Mouse (Mus musculus) midbrain, embryonic 16.5 days (tissue): ENCODE measurements at regions not wholly inside any gene's neighbourhood (a gene's known extent, or its start where the extent isn't known, plus 50 kb on each side); places are given as distances from the start of the nearest gene placed in this dataset.
A peak's percentile ranks its signal among the peaks of the same experiment; 100 is the strongest.

Experiments
- ATAC-seq: fragments of 200-750 bp; cut with Nextera tagmentation; 2 replicates; pipeline ENCODE4 v1.8.0; 2017; ENCODE audit warnings: moderate TSS enrichment
- H3K27ac ChIP-seq: fragments of 300-500 bp; sonication (generic); 2 replicates; pipeline ENCODE4 v1.5.1; 2014; ENCODE audit warnings: mild to moderate bottlenecking, low read length, mixed read lengths
- H3K27me3 ChIP-seq: fragments of 300-500 bp; sonication (generic); 2 replicates; pipeline ENCODE4 v1.6.1; 2014; ENCODE audit warnings: low read depth, low read length, mixed read lengths; ENCODE audit not compliant: control insufficient read depth, insufficient read depth
- H3K36me3 ChIP-seq: fragments of 300-500 bp; sonication (generic); 2 replicates; pipeline ENCODE4 v1.6.1; 2014; ENCODE audit warnings: mild to moderate bottlenecking, low read length, moderate library complexity, mixed read lengths; ENCODE audit not compliant: control insufficient read depth, insufficient read depth
- H3K4me1 ChIP-seq: fragments of 300-500 bp; sonication (generic); 2 replicates; pipeline ENCODE4 v1.6.1; 2014; ENCODE audit warnings: mild to moderate bottlenecking, low read length, mixed read lengths; ENCODE audit not compliant: control insufficient read depth, insufficient read depth
- H3K4me2 ChIP-seq: fragments of 300-500 bp; sonication (generic); 2 replicates; pipeline ENCODE4 v1.6.1; 2014; ENCODE audit warnings: mild to moderate bottlenecking, low read length, mixed read lengths
- H3K4me3 ChIP-seq: fragments of 300-500 bp; sonication (generic); 2 replicates; pipeline ENCODE4 v1.5.1; 2014; ENCODE audit warnings: low read depth, mild to moderate bottlenecking, low read length, moderate library complexity, mixed read lengths
- H3K9ac ChIP-seq: fragments of 300-500 bp; sonication (generic); 2 replicates; pipeline ENCODE4 v1.6.1; 2014; ENCODE audit warnings: low read depth, low read length, mixed read lengths
- H3K9me3 ChIP-seq: fragments of 300-500 bp; sonication (generic); replicated peaks from 2 replicates; pipeline ENCODE4 v1.6.1; 2014; ENCODE audit warnings: mild to moderate bottlenecking, low read length, mixed read lengths; ENCODE audit not compliant: control insufficient read depth, poor library complexity, severe bottlenecking
- WGBS: fragments of 180-500 bp; shearing (Covaris S2); extraction: QIAGEN DNeasy Blood & Tissue Kit; methylation state at CpG from one replicate; pipeline ENCODE4 v1.1.7; 2014; 5-methylcytosine and 5-hydroxymethylcytosine counted together

GRCm38 (mm10) chr13:52217741-52218140 is 313.3 kb downstream of the Diras2 start:
- Histone ChIP-seq H3K27me3 (no peaks in the 10 kb centered on the region), H3K9ac (no peak overlapping the region), H3K27ac (no peak overlapping the region), H3K4me1 (no peaks in the 10 kb centered on the region), H3K9me3 (no peaks in the 10 kb centered on the region), H3K4me2 (no peak overlapping the region), H3K4me3 (no peak overlapping the region), H3K36me3 (no peaks in the 10 kb centered on the region)
- ATAC-seq: no peak
- WGBS: 61% methylated on average over 7 of the region's 7 CpGs

GRCm38 (mm10) chr13:52222315-52223097 is 308.6 kb downstream of the Diras2 start:
- H3K36me3 ChIP-seq: no peaks in the 10 kb centered on the region
- H3K27me3 ChIP-seq: no peaks in the 10 kb centered on the region; the same call in 1 of the 2 replicates
- WGBS: 33% methylated on average over 11 of the region's 11 CpGs
- no peak overlapping the region for H3K4me3 ChIP-seq
- no peaks in the 10 kb centered on the region for H3K9me3 ChIP-seq
- H3K27ac ChIP-seq: no peak overlapping the region
- ATAC-seq: no peak
- no peak overlapping the region for H3K9ac ChIP-seq
- peaks cover 2% of the 10 kb centered on the region; the same call in 1 of the 2 replicates for H3K4me1 ChIP-seq
- no peak overlapping the region for H3K4me2 ChIP-seq

GRCm38 (mm10) chr13:52223098-52223962 is 307.7 kb downstream of the Diras2 start:
- H3K9ac ChIP-seq: 0 out of 2 replicates have a peak overlapping the region, but pooled peaks have one; percentile 11
- no peak overlapping the region for H3K4me3 ChIP-seq
- H3K4me1 ChIP-seq: peaks cover 2% of the 10 kb centered on the region; the same call in 1 of the 2 replicates
- no peak overlapping the region for H3K4me2 ChIP-seq
- WGBS: 33% methylated on average over 6 of the region's 6 CpGs
- H3K36me3 ChIP-seq: no peaks in the 10 kb centered on the region
- no peak overlapping the region for H3K27ac ChIP-seq
- ATAC-seq: peak; percentile 75
- no peaks in the 10 kb centered on the region; the same call in 1 of the 2 replicates for H3K27me3 ChIP-seq
- no peaks in the 10 kb centered on the region for H3K9me3 ChIP-seq

GRCm38 (mm10) chr13:52233971-52234370 is 297.1 kb downstream of the Diras2 start:
- 76% methylated on average over 5 of the region's 5 CpGs for WGBS

GRCm38 (mm10) chr13:52236105-52236504 is 295.0 kb downstream of the Diras2 start:
- no peak overlapping the region for H3K27ac ChIP-seq
- no peak overlapping the region for H3K9ac ChIP-seq
- no peaks in the 10 kb centered on the region for H3K9me3 ChIP-seq
- no peak overlapping the region for H3K4me3 ChIP-seq
- H3K27me3 ChIP-seq: no peaks in the 10 kb centered on the region
- WGBS: 55% methylated on average over 10 of the region's 10 CpGs
- H3K36me3 ChIP-seq: no peaks in the 10 kb centered on the region
- H3K4me1 ChIP-seq: peaks cover 5% of the 10 kb centered on the region; the same call in 1 of the 2 replicates
- no peak for ATAC-seq
- 0 out of 2 replicates have a peak overlapping the region, but pooled peaks have one; percentile 12 for H3K4me2 ChIP-seq

More at GRCm38 (mm10) chr13:52233971-52234370, 297.1 kb downstream of the Diras2 start:
- Histone ChIP-seq H3K9me3 (no peaks in the 10 kb centered on the region), H3K9ac (no peak overlapping the region), H3K4me2 (no peak overlapping the region), H3K27me3 (no peaks in the 10 kb centered on the region), H3K4me1 (peaks cover 5% of the 10 kb centered on the region; the same call in 1 of the 2 replicates), H3K27ac (no peak overlapping the region), H3K4me3 (no peak overlapping the region), H3K36me3 (no peaks in the 10 kb centered on the region)
- no peak for ATAC-seq

- no peak for ATAC-seq
- Histone ChIP-seq H3K27me3 (no peaks in the 10 kb centered on the region), H3K27ac (no peak overlapping the region), H3K9me3 (no peaks in the 10 kb centered on the region), H3K4me2 (no peak overlapping the region), H3K4me3 (no peak overlapping the region), H3K9ac (no peak overlapping the region), H3K36me3 (no peaks in the 10 kb centered on the region), H3K4me1 (peaks cover 5% of the 10 kb centered on the region; the same call in 1 of the 2 replicates)
- 97% methylated on average over 1 of the region's 1 CpGs for WGBS
These were observed 291.5 kb downstream of the Diras2 start for GRCm38 (mm10) chr13:52239563-52239962.

GRCm38 (mm10) chr13:52241761-52242160 is 289.3 kb downstream of the Diras2 start:
- no peaks in the 10 kb centered on the region for H3K9me3 ChIP-seq
- H3K36me3 ChIP-seq: no peaks in the 10 kb centered on the region
- no peaks in the 10 kb centered on the region for H3K27me3 ChIP-seq
- H3K4me3 ChIP-seq: no peak overlapping the region
- H3K27ac ChIP-seq: no peak overlapping the region
- no peak for ATAC-seq
- H3K4me2 ChIP-seq: no peak overlapping the region
- H3K9ac ChIP-seq: no peak overlapping the region
- no peaks in the 10 kb centered on the region for H3K4me1 ChIP-seq
- 21% methylated on average over 1 of the region's 1 CpGs for WGBS

GRCm38 (mm10) chr13:52249492-52249891 is 281.6 kb downstream of the Diras2 start:
- no peak overlapping the region for H3K27ac ChIP-seq
- no peak overlapping the region for H3K9ac ChIP-seq
- no peak for ATAC-seq
- H3K9me3 ChIP-seq: no peaks in the 10 kb centered on the region
- no peaks in the 10 kb centered on the region; the same call in 1 of the 2 replicates for H3K27me3 ChIP-seq
- H3K4me2 ChIP-seq: no peak overlapping the region
- no peak overlapping the region for H3K4me3 ChIP-seq
- WGBS: 85% methylated on average over 2 of the region's 2 CpGs
- H3K4me1 ChIP-seq: peaks cover 4% of the 10 kb centered on the region; the same call in 1 of the 2 replicates
- H3K36me3 ChIP-seq: no peaks in the 10 kb centered on the region
